Mouse (Mus musculus): ENCODE measurements around the gene Hoxa3. TPM values are rescaled to one million over a fixed set of nuclear protein-coding genes. Genes with fewer than 3 reads are reported as not detected.
A peak's percentile ranks its signal among the peaks of the same experiment; 100 is the strongest.

The Hoxa3 gene
- polyA plus RNA-seq, 1 experiment from 2014 or later, result 0.52 TPM

- H3K9ac ChIP-seq, result no peak overlapping the region
- no peaks in the 10 kb centered on the region for H3K36me3 ChIP-seq
- H3K27me3 ChIP-seq, result peaks cover 98% of the 10 kb centered on the region
- H3K4me3 ChIP-seq, result no peak overlapping the region
- 17% methylated on average over 6 of the region's 6 CpGs for WGBS
- H3K9me3 ChIP-seq, result no peaks in the 10 kb centered on the region
- H3K4me2 ChIP-seq, result no peak overlapping the region
- H3K4me1 ChIP-seq, result 0 out of 2 replicates have a peak, but pooled peaks cover 8% of the 10 kb centered on the region
- no peak overlapping the region for H3K27ac ChIP-seq
- no peak for ATAC-seq (ENCODE audit: insufficient number of reproducible peaks, insufficient read depth, low FRiP score, low TSS enrichment, low read depth)
Observed at GRCm38 (mm10) chr6:52235866-52236265, 22.7 kb upstream of the Hoxa3 start.

- peaks cover 98% of the 10 kb centered on the region for H3K27me3 ChIP-seq
- H3K4me3 ChIP-seq, result no peak overlapping the region
- no peak overlapping the region for H3K27ac ChIP-seq
- H3K9me3 ChIP-seq, result no peaks in the 10 kb centered on the region
- 23% methylated on average over 9 of the region's 9 CpGs for WGBS
- H3K4me1 ChIP-seq, result peaks cover 8% of the 10 kb centered on the region; the same call in 1 of the 2 replicates
- no peak overlapping the region for H3K9ac ChIP-seq
- ATAC-seq (ENCODE audit: insufficient number of reproducible peaks, insufficient read depth, low FRiP score, low TSS enrichment, low read depth), result no peak
- no peak overlapping the region for H3K4me2 ChIP-seq
- no peaks in the 10 kb centered on the region for H3K36me3 ChIP-seq
Observed at GRCm38 (mm10) chr6:52235267-52235666, 22.1 kb upstream of the Hoxa3 start.

DNA sequence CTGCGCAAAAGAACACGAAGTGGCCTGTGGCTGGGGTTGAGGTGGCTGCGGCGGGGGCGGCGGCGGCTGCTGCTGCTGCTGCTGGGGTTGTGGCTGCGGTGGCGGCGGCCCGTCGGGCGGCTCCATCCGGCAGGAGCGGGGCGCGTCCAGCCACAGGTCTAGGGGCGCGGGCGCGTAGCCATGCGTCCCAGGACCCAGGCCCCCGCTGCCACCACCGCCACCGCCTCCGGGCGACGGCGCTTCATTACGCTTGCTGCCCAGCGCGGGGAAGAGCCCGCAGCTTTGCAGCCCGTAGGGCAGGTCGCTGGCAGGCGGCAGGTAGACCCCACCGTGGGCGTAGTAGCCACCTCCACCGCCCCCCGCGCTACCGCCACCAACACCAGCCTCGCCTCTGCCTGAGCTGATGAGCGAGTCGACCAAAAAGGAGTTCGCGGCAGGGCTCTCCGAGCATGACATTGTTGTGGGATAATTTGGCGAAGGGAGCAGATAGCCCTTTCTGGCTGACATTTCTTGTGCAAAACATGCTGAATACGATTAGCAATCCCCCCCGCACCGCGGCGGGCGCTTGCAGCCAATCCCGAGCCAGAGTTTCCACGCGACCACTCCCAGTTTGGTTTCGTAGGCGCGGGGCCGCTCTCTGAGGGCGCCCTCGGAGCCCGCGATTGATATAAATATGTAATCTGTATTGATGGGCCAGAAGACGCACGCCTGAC, 21.4 kb upstream of the Hoxa3 start:
- H3K36me3 ChIP-seq, result no peaks in the 10 kb centered on the region
- H3K9ac ChIP-seq, result no peak overlapping the region
- no peak overlapping the region for H3K27ac ChIP-seq
- H3K4me2 ChIP-seq, result no peak overlapping the region
- WGBS, result 1% methylated on average over 67 of the region's 68 CpGs
- peak overlapping the region; percentile 13; the same call in 1 of the 2 replicates for H3K4me3 ChIP-seq
- peaks cover 98% of the 10 kb centered on the region for H3K27me3 ChIP-seq
- H3K4me1 ChIP-seq, result peaks cover 11% of the 10 kb centered on the region; the same call in 1 of the 2 replicates
- no peak for ATAC-seq (ENCODE audit: insufficient number of reproducible peaks, insufficient read depth, low FRiP score, low TSS enrichment, low read depth)
- no peaks in the 10 kb centered on the region for H3K9me3 ChIP-seq

DNA sequence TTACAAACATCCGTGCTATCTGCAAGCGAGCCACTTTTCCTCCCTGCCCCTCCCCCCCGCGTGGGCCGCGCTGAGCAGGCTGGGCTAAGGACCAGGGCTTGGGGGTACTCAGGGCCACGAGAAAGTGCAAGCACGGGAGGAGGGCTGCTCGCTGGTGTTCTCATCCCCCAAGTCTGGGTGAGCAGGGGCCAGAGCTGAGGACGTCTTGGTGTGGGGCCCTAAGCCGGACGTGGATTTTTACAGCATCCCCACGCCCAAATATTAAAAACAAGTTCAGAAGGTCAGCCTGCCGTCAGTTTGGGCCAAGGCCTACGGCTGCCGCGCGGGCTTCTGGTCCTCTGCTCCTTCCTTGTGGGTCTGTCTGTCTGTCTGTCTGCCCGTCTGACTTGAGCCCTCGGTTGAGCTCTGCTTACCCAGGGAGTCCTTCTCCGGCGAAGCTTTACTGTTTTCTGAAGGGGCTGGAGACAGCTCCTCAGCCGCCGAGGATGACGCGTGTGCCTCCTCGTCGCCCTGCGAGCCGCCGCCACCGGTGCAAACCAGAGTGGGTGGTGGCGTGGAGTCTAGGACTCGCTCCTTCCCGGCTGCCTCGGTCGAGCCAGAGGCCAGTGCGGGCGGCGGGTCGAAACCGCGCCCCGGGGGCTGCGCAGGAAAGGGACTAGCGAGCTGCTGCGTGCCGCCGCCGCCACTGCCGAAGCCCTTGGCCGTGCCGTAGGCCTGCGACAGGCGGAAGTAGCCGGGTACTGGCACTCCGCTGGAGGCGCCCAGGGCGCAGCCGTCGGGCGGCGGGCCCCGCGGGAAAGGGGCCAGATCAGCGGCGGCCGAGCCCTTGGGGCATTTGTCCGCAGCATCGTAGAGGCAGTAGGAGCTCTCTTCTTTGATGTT, 20.7 kb upstream of the Hoxa3 start:
- Histone ChIP-seq H3K9ac (no peak overlapping the region), H3K36me3 (no peaks in the 10 kb centered on the region), H3K27me3 (peaks cover 99% of the 10 kb centered on the region), H3K4me3 (peak overlapping the region; percentile 13; the same call in 1 of the 2 replicates), H3K4me2 (no peak overlapping the region), H3K9me3 (no peaks in the 10 kb centered on the region), H3K27ac (no peak overlapping the region), H3K4me1 (peaks cover 14% of the 10 kb centered on the region; the same call in 1 of the 2 replicates)
- WGBS, result 1% methylated on average over 70 of the region's 70 CpGs
- ATAC-seq (ENCODE audit: insufficient number of reproducible peaks, insufficient read depth, low FRiP score, low TSS enrichment, low read depth), result no peak

DNA sequence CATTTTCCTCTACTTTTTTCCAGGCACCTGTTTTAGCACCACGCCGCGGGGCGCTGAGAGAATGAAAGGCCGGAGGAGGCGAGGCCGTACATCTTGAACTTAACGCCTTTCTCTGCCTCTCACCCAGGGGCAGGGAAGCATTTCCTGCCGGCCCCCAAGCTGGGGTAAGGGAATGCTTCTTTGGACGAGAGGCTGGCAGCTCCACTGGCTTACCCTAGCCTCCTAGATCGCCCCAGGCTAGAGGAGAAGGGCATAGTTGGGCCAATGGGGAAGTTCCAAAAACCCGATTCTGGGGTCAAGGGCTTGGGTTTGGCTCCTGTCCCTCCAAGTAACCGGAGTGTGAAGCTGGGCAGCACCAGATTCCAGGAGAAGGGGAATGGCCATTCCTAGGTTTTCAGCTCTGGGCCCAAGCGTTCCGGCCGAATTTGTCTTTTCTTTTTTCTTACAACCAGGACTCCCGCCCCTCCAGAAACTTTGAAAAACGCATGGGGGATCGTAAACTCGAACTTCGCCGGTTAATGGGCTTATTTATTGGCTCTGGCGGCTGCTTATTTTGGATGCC, 19.9 kb upstream of the Hoxa3 start:
- Histone ChIP-seq H3K4me3 (no peak overlapping the region), H3K4me2 (no peak overlapping the region), H3K9me3 (no peaks in the 10 kb centered on the region), H3K36me3 (no peaks in the 10 kb centered on the region), H3K27ac (no peak overlapping the region), H3K27me3 (peaks cover 98% of the 10 kb centered on the region), H3K4me1 (peaks cover 14% of the 10 kb centered on the region; the same call in 1 of the 2 replicates), H3K9ac (no peak overlapping the region)
- ATAC-seq (ENCODE audit: insufficient number of reproducible peaks, insufficient read depth, low FRiP score, low TSS enrichment, low read depth), result no peak
- 3% methylated on average over 23 of the region's 23 CpGs for WGBS

- Histone ChIP-seq H3K27me3 (peaks cover 97% of the 10 kb centered on the region), H3K4me2 (no peak overlapping the region), H3K27ac (no peak overlapping the region)
Observed at GRCm38 (mm10) chr6:52232568-52232965, 19.4 kb upstream of the Hoxa3 start.

DNA sequence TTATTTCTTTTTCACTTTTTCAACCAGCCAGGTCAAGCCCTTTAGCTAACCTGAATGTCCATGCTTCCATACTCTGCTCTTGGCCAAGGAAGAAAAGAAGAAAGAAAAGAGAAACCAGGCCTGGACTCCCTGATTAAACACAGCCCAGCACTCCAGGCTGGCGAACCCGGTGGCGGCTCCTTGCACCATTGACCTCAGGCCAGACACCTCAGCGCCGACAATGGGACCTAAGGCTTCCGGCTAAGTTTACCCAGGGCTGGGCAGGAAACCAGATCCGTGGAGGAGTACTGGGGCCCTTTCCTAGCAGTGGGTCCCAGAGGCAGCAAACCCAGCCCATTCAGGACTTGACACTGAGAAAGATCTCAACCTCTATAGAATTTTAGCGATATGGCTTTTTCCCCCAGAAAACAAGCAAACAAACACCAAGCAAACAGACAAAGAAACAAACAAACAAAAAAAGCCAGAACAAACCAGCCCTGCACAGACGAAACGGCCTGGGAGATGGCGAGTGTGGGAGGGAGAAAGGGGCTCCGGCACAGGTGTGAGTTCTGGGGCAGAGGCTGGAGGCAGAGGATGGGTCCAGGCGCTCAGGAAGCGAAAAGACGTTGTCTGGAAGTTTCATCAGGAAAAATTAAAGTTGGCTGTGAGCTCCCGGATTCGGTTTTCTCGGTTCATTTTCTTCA, 18.9 kb upstream of the Hoxa3 start:
- no peak for ATAC-seq (ENCODE audit: insufficient number of reproducible peaks, insufficient read depth, low FRiP score, low TSS enrichment, low read depth)
- Histone ChIP-seq H3K27ac (no peak overlapping the region), H3K36me3 (no peaks in the 10 kb centered on the region), H3K9ac (no peak overlapping the region), H3K27me3 (peaks cover 97% of the 10 kb centered on the region), H3K4me3 (no peak overlapping the region), H3K9me3 (no peaks in the 10 kb centered on the region), H3K4me1 (peaks cover 14% of the 10 kb centered on the region; the same call in 1 of the 2 replicates), H3K4me2 (no peak overlapping the region)
- WGBS, result under 1% methylated on average over 18 of the region's 18 CpGs

More at GRCm38 (mm10) chr6:52232568-52232965, 19.4 kb upstream of the Hoxa3 start:
- no peaks in the 10 kb centered on the region for H3K9me3 ChIP-seq
- under 1% methylated on average over 18 of the region's 18 CpGs for WGBS
- H3K9ac ChIP-seq, result no peak overlapping the region
- no peak overlapping the region for H3K4me3 ChIP-seq
- no peak for ATAC-seq (ENCODE audit: insufficient number of reproducible peaks, insufficient read depth, low FRiP score, low TSS enrichment, low read depth)
- peaks cover 14% of the 10 kb centered on the region; the same call in 1 of the 2 replicates for H3K4me1 ChIP-seq
- no peaks in the 10 kb centered on the region for H3K36me3 ChIP-seq

DNA sequence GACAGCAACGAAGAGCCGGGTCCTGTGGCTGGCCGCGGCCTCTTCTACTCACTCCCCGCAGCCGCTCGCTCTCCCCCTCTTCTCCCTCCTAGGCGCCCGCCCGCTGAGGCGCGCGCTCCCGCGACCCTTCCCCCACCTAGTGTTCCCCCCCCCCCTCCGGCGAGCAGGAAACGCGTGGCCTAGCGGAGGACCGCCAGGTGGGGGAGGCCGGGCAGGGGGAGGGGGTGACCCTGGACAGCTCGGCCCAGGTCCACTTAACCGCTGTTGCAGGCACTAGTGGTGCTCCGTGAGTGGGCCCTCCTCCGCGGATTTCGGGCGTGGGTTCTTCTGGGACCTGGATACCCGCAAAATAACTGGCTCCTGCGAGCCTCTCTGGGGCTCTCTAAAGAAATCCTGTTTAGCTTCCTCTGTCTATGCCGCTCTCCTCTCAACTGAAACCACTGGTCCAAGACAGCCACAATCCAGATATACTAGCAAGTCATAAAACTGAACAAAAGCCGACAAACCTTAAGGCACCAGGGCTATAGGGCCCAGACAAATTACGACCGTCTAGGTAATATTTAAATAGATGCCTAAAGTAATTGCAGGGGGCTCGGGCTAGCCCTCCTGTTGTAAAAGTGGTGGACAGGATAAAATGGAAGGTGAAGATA, 17.5 kb upstream of the Hoxa3 start, which contains the start of gene Hoxa9:
TSS of gene Hoxa9 (minus strand) at position 574 of the 650 bp plus-strand sequence.
- H3K27ac ChIP-seq, result no peak within 1 kb of the TSS
- no peaks in the 10 kb centered on the region for H3K9me3 ChIP-seq
- H3K4me3 ChIP-seq, result no peak within 1 kb of the TSS
- no peak within 1 kb of the TSS for H3K4me2 ChIP-seq
- 3% methylated on average over 23 of the region's 36 CpGs for WGBS
- H3K9ac ChIP-seq, result no peak within 1 kb of the TSS
- peaks cover 97% of the 10 kb centered on the region for H3K27me3 ChIP-seq
- ATAC-seq (ENCODE audit: insufficient number of reproducible peaks, insufficient read depth, low FRiP score, low TSS enrichment, low read depth), result no peak
- H3K36me3 ChIP-seq, result no peaks in the 10 kb centered on the region
- H3K4me1 ChIP-seq, result peaks cover 17% of the 10 kb centered on the region; the same call in 1 of the 2 replicates

- H3K27ac ChIP-seq, result no peak overlapping the region
- no peak for ATAC-seq (ENCODE audit: insufficient number of reproducible peaks, insufficient read depth, low FRiP score, low TSS enrichment, low read depth)
- H3K4me1 ChIP-seq, result peaks cover 17% of the 10 kb centered on the region; the same call in 1 of the 2 replicates
- peaks cover 97% of the 10 kb centered on the region for H3K27me3 ChIP-seq
- H3K9me3 ChIP-seq, result no peaks in the 10 kb centered on the region
- no peak overlapping the region for H3K4me2 ChIP-seq
- H3K4me3 ChIP-seq, result no peak overlapping the region
- 2% methylated on average over 44 of the region's 44 CpGs for WGBS
- H3K36me3 ChIP-seq, result no peaks in the 10 kb centered on the region
- H3K9ac ChIP-seq, result no peak overlapping the region
Observed at GRCm38 (mm10) chr6:52229558-52230416, 16.7 kb upstream of the Hoxa3 start.
